7 mouse cellular contexts compared by ENCODE assay signal in genomic region chr2:71545882-71546639, GRCm38 (mm10). TPM values are rescaled to one million over a fixed set of nuclear protein-coding genes. Genes with fewer than 3 reads are reported as not detected.
DNase-seq lines count a peak whose midpoint lies in the region; ATAC-seq lines count a peak whose summit lies in the region.

No protein-coding gene starts in this region.

- H3K27ac ChIP-seq in brown adipose tissue, adult 24 weeks (replicated peaks; ENCODE audit: low read depth, low read length), result no peak overlapping the region
- no peak overlapping the region for H3K27ac ChIP-seq in heart, embryonic 11.5 days (ENCODE audit: low read depth, low read length)
- peak overlapping the region; percentile 70 for H3K27ac ChIP-seq in limb, embryonic 10.5 days

- peaks cover 93% of the 10 kb centered on the region for H3K27me3 ChIP-seq in heart, embryonic 11.5 days (ENCODE audit: control insufficient read depth, insufficient read depth, low read length)
- peaks cover 94% of the 10 kb centered on the region for H3K27me3 ChIP-seq in limb, embryonic 10.5 days (ENCODE audit: low read depth, poor library complexity, severe bottlenecking)

- no peaks in the 10 kb centered on the region; the same call in 1 of the 2 replicates for H3K4me1 ChIP-seq in brown adipose tissue, adult 24 weeks (ENCODE audit: control insufficient read depth, insufficient read depth, insufficient read length, low read length)
- H3K4me1 ChIP-seq in heart, embryonic 11.5 days (ENCODE audit: control insufficient read depth, insufficient read depth, low read length), result peaks cover 18% of the 10 kb centered on the region
- peaks cover 61% of the 10 kb centered on the region for H3K4me1 ChIP-seq in limb, embryonic 10.5 days

- no peaks in the 10 kb centered on the region for H3K36me3 ChIP-seq in heart, embryonic 11.5 days (ENCODE audit: control insufficient read depth, insufficient read depth, low read length)
- no peaks in the 10 kb centered on the region for H3K36me3 ChIP-seq in limb, embryonic 10.5 days

- peak overlapping the region; percentile 99 for H3K4me2 ChIP-seq in heart, embryonic 11.5 days

- WGBS in heart, embryonic 11.5 days (ENCODE audit: insufficient replicate concordance), result under 1% methylated on average over 59 of the region's 59 CpGs
- WGBS in limb, embryonic 10.5 days, result under 1% methylated on average over 59 of the region's 59 CpGs

- 0 out of 2 replicates have a peak overlapping the region, but pooled peaks have one; percentile 24 for H3K9ac ChIP-seq in heart, embryonic 11.5 days (ENCODE audit: low read depth, low read length)

- DNase-seq in right cerebral cortex, postnatal 10 days (ENCODE audit: low spot score in 2 of 2), result peak; percentile 54 to 59
- no peak for DNase-seq in right cerebral cortex, postnatal 36 days (ENCODE audit: low spot score in 2 of 2)
- peak; percentile 80 for DNase-seq in limb, embryonic 10.5 days (ENCODE audit: low spot score)
- peak; percentile 79 for DNase-seq in neural tube, embryonic 10.5 days (ENCODE audit: extremely low spot score, low spot score)
- DNase-seq in cerebellum, adult 8-10 months, result no peak

- no peaks in the 10 kb centered on the region for H3K9me3 ChIP-seq in heart, embryonic 11.5 days (replicated peaks; ENCODE audit: control insufficient read depth, low read length)
- H3K9me3 ChIP-seq in limb, embryonic 10.5 days (replicated peaks), result no peaks in the 10 kb centered on the region

- H3K4me3 ChIP-seq in brown adipose tissue, adult 24 weeks (ENCODE audit: insufficient read depth, low read depth, low read length), result peak overlapping the region; percentile 30
- peak overlapping the region; percentile 63 for H3K4me3 ChIP-seq in heart, embryonic 11.5 days (ENCODE audit: low read depth, low read length)
- H3K4me3 ChIP-seq in limb, embryonic 10.5 days, result peak overlapping the region; percentile 68

- 0 out of 2 replicates have a peak, but pooled peaks have one; percentile 16 for ATAC-seq in heart, embryonic 11.5 days (replicated peaks; ENCODE audit: insufficient number of reproducible peaks, low FRiP score, low TSS enrichment)

RNA-seq across cellular contexts. Expression of gene Dlx2, which starts 0.5 kb away (rescaled TPM):
- polyA plus RNA-seq in brown adipose tissue, adult 24 weeks (2012; ENCODE audit: insufficient read depth, insufficient read length, missing spikeins), result not detected in 2 replicates
- polyA plus RNA-seq in heart, embryonic 11.5 days (2014; fragmentation: Nextera tagmentation; extraction: Ambion mirVana), result 0.65 and 1.3 TPM in 2 replicates
- 4.9 and 7.2 TPM in 2 replicates for polyA plus RNA-seq in limb, embryonic 10.5 days (2016; fragmentation: Nextera tagmentation; extraction: Ambion mirVana)

RNA-seq across cellular contexts. Expression of gene Dlx1, which starts 18.1 kb away (rescaled TPM):
- not detected in 2 replicates for polyA plus RNA-seq in brown adipose tissue, adult 24 weeks (2012; ENCODE audit: insufficient read depth, insufficient read length, missing spikeins)
- 1.0 and 2.1 TPM in 2 replicates for polyA plus RNA-seq in heart, embryonic 11.5 days (2014; fragmentation: Nextera tagmentation; extraction: Ambion mirVana)
- 5.7 and 9.0 TPM in 2 replicates for polyA plus RNA-seq in limb, embryonic 10.5 days (2016; fragmentation: Nextera tagmentation; extraction: Ambion mirVana)

Comparison
In these comparisons a context has a peak if more than half of its experiments do, and no peak if none do; other contexts are left out.
1. DNase-seq: peak in right cerebral cortex, postnatal 10 days (2 of 2), limb, embryonic 10.5 days (single experiment) and neural tube, embryonic 10.5 days (single experiment); none in right cerebral cortex, postnatal 36 days (0 of 2) and cerebellum, adult 8-10 months (single experiment).
2. Peak in every context shown above with its lines, with median percentiles within 50 percentile points of each other: H3K4me3 ChIP-seq.